ENCODE assay signal across 18 mouse cellular contexts in the genomic region with DNA sequence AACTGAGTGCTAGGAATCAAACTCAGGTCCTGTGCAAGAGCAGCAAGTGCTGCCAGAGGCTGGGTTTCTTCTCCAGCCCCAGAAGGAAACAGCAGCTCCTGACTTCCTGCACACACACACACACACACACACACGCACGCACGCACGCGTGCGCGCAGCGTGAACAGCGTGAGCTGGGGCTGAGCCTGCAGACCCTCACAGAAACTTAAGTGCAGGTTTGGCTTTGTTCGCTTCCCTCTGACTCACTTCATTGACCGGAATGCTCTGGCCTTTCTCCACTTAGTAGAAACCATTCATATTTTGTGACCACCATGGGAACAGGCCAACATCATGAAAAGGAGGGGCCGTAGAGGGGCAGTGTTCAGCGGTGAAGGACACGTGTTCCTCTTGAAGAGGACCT. TPM values are rescaled to one million over a fixed set of nuclear protein-coding genes. Genes with fewer than 3 reads are reported as not detected.
DNase-seq lines count a peak whose midpoint lies in the region; ATAC-seq lines count a peak whose summit lies in the region.
"Had no signal": no experiment of that assay in that cellular context is flagged by ENCODE, and none has a peak within 500 bp of the region (broad histone marks: within the 10 kb centered on the region; RNA-seq: fewer than 3 reads in every experiment).

No protein-coding gene starts in this region.

- WGBS in heart, embryonic 13.5 days: 92% methylated on average over 14 of the region's 14 CpGs
- WGBS in liver, embryonic 12.5 days (ENCODE audit: insufficient replicate concordance): 76% methylated on average over 14 of the region's 14 CpGs
- WGBS in midbrain, embryonic 11.5 days: 91% methylated on average over 14 of the region's 14 CpGs

- peaks cover 32% of the 10 kb centered on the region for H3K4me1 ChIP-seq in heart, embryonic 13.5 days
- peaks cover 46% of the 10 kb centered on the region for H3K4me1 ChIP-seq in liver, embryonic 12.5 days
- peaks cover 2% of the 10 kb centered on the region; the same call in 1 of the 2 replicates for H3K4me1 ChIP-seq in midbrain, embryonic 11.5 days (ENCODE audit: control insufficient read depth, insufficient read depth, low read length)

- no peak for ATAC-seq in heart, embryonic 13.5 days (ENCODE audit: extremely low read depth, insufficient number of reproducible peaks, low FRiP score, low TSS enrichment)
- no peak for ATAC-seq in liver, embryonic 12.5 days
- no peak for ATAC-seq in midbrain, embryonic 11.5 days (ENCODE audit: low FRiP score)
- ATAC-seq: forebrain, postnatal 0 days; midbrain, embryonic 15.5 days had no signal

- H3K27ac ChIP-seq in heart, embryonic 13.5 days (replicated peaks): peak overlapping the region; percentile 36; the same call in 1 of the 2 replicates
- H3K27ac ChIP-seq in liver, embryonic 12.5 days: peak overlapping the region; percentile 65; the same call in 1 of the 2 replicates
- no peak overlapping the region for H3K27ac ChIP-seq in midbrain, embryonic 11.5 days (ENCODE audit: low read depth, low read length)
- H3K27ac ChIP-seq: midbrain, embryonic 15.5 days had no signal

- no peak overlapping the region for H3K9ac ChIP-seq in heart, embryonic 13.5 days
- no peak overlapping the region for H3K9ac ChIP-seq in liver, embryonic 12.5 days
- H3K9ac ChIP-seq in midbrain, embryonic 11.5 days (ENCODE audit: low read length): no peak overlapping the region
- H3K9ac ChIP-seq: forebrain, postnatal 0 days; midbrain, embryonic 15.5 days had no signal

- H3K27me3 ChIP-seq in heart, embryonic 13.5 days (replicated peaks): no peaks in the 10 kb centered on the region
- no peaks in the 10 kb centered on the region for H3K27me3 ChIP-seq in liver, embryonic 12.5 days (replicated peaks)
- H3K27me3 ChIP-seq in midbrain, embryonic 11.5 days (ENCODE audit: control insufficient read depth, insufficient read depth, low read length): no peaks in the 10 kb centered on the region
- H3K27me3 ChIP-seq: midbrain, embryonic 15.5 days had no signal

- no peaks in the 10 kb centered on the region for H3K36me3 ChIP-seq in heart, embryonic 13.5 days
- no peaks in the 10 kb centered on the region for H3K36me3 ChIP-seq in liver, embryonic 12.5 days
- no peaks in the 10 kb centered on the region for H3K36me3 ChIP-seq in midbrain, embryonic 11.5 days (ENCODE audit: control insufficient read depth, insufficient read depth, low read length)
- H3K36me3 ChIP-seq: midbrain, embryonic 15.5 days had no signal

- no peaks in the 10 kb centered on the region for H3K9me3 ChIP-seq in heart, embryonic 13.5 days
- H3K9me3 ChIP-seq in liver, embryonic 12.5 days (replicated peaks): no peaks in the 10 kb centered on the region
- no peaks in the 10 kb centered on the region for H3K9me3 ChIP-seq in midbrain, embryonic 11.5 days (ENCODE audit: control insufficient read depth, low read length)
- H3K9me3 ChIP-seq: midbrain, embryonic 15.5 days had no signal

- H3K4me2 ChIP-seq in heart, embryonic 13.5 days: no peak overlapping the region
- peak overlapping the region; percentile 29 for H3K4me2 ChIP-seq in liver, embryonic 12.5 days
- no peak overlapping the region for H3K4me2 ChIP-seq in midbrain, embryonic 11.5 days
- H3K4me2 ChIP-seq: midbrain, embryonic 15.5 days had no signal

- H3K4me3 ChIP-seq in heart, embryonic 13.5 days: no peak overlapping the region
- H3K4me3 ChIP-seq in liver, embryonic 12.5 days: no peak overlapping the region
- H3K4me3 ChIP-seq in midbrain, embryonic 11.5 days (ENCODE audit: low read depth, low read length): no peak overlapping the region
- H3K4me3 ChIP-seq: erythroblast, embryonic 14.5 days; midbrain, embryonic 15.5 days had no signal

- no peak for DNase-seq in heart, adult 9 months (ENCODE audit: low spot score in 2 of 2)
- DNase-seq in thymus, postnatal 14 days: peak; percentile 40
- no peak for DNase-seq in thymus, adult 18-20 months
- no peak for DNase-seq in retina, postnatal 1 day
- no peak for DNase-seq in midbrain, embryonic 11.5 days (ENCODE audit: low spot score, missing footprints)
- no peak for DNase-seq in urinary bladder, postnatal 36 days (ENCODE audit: low spot score in 2 of 2)
- DNase-seq: adrenal gland, adult 2 months; cerebellum, adult 9-10 months; embryo, embryonic 11 days; forebrain, postnatal 0 days; gastrocnemius, postnatal 10 days; kidney, postnatal 14 days; layer of hippocampus, postnatal 36 days; lung, postnatal 14 days had no signal

RNA-seq across cellular contexts. Expression of a gene that starts 33.9 kb away (rescaled TPM):
- polyA plus RNA-seq in heart, embryonic 13.5 days (2015; fragmentation: Nextera tagmentation; extraction: Ambion mirVana): 0.09 and 0.14 TPM in 2 replicates
- 1.2 and 1.4 TPM in 2 replicates for polyA plus RNA-seq in liver, embryonic 12.5 days (2016; fragmentation: Nextera tagmentation; extraction: Ambion mirVana)
- polyA plus RNA-seq in midbrain, embryonic 11.5 days (2014; fragmentation: Nextera tagmentation; extraction: Ambion mirVana): 3.5 and 3.8 TPM in 2 replicates

RNA-seq across cellular contexts. Expression of a gene that starts 43.8 kb away (rescaled TPM):
- 4.0 and 6.1 TPM in 2 replicates for polyA plus RNA-seq in heart, embryonic 13.5 days (2015; fragmentation: Nextera tagmentation; extraction: Ambion mirVana)
- polyA plus RNA-seq in liver, embryonic 12.5 days (2016; fragmentation: Nextera tagmentation; extraction: Ambion mirVana): 2.9 and 4.3 TPM in 2 replicates
- polyA plus RNA-seq in midbrain, embryonic 11.5 days (2014; fragmentation: Nextera tagmentation; extraction: Ambion mirVana): 17.8 and 18.1 TPM in 2 replicates
- polyA plus RNA-seq: erythroblast, embryonic 14.5 days had no signal
